Mouse (Mus musculus): Measurements from ENCODE around the gene Gimap7.

Gene Gimap7

GRCm38 (mm10) chr6:48742422-48743351 lies 24.3 kb downstream of the Gimap7 start:
- peak; percentile 87 for DNase-seq

- DNase-seq = no peak
These were observed 27.1 kb downstream of the Gimap7 start for GRCm38 (mm10) chr6:48745490-48745889.

- peak; percentile 65 for DNase-seq
These were observed 27.8 kb downstream of the Gimap7 start, which contains the start of gene Gimap5 for GRCm38 (mm10) chr6:48745959-48746889. Gene Gimap5, plus strand, starts transcription at chr6:48746197.

- DNase-seq = no peak
These were observed 28.9 kb downstream of the Gimap7 start for GRCm38 (mm10) chr6:48747091-48747966.

GRCm38 (mm10) chr6:48763567-48764270 lies 45.3 kb downstream of the Gimap7 start:
- no peak for DNase-seq

GRCm38 (mm10) chr6:48764496-48764895 lies 46.1 kb downstream of the Gimap7 start:
- no peak for DNase-seq

- no peak for DNase-seq
These were observed 49.9 kb downstream of the Gimap7 start for GRCm38 (mm10) chr6:48768178-48768869.

- DNase-seq = no peak
These were observed 50.5 kb downstream of the Gimap7 start for GRCm38 (mm10) chr6:48768933-48769332.

GRCm38 (mm10) chr6:48770696-48771095 lies 52.3 kb downstream of the Gimap7 start, which contains the start of gene Gimap3:
Gene Gimap3, minus strand, starts transcription at chr6:48770851.
- no peak for DNase-seq

- DNase-seq = peak; percentile 89
These were observed 53.6 kb downstream of the Gimap7 start for GRCm38 (mm10) chr6:48772030-48772429.

All from kidney, adult 18-20 months (tissue).